Mouse (Mus musculus) adrenal gland, postnatal 14 days (tissue): ENCODE results near the gene Psma1. TPM values are rescaled to one million over a fixed set of nuclear protein-coding genes. Genes with fewer than 3 reads are reported as not detected.
A peak's percentile ranks its signal among the peaks of the same experiment; 100 is the strongest.

ENCODE experiments used
- DNase-seq: peaks from one replicate; pipeline ENCODE4 v3.0.0; 2021; ENCODE audit warnings: mixed read lengths
- total RNA-seq: library from RNA; stranded (reverse); gene quantifications from 2 replicates; pipeline ENCODE4 v1.2.3, GENCODE M21; 2021

The Psma1 gene
- total RNA-seq, 1 experiment from 2014 or later = 163 TPM

GRCm38 (mm10) chr7:114275372-114276004, 430 bp downstream of the Psma1 start:
- DNase-seq = no peak

DNA sequence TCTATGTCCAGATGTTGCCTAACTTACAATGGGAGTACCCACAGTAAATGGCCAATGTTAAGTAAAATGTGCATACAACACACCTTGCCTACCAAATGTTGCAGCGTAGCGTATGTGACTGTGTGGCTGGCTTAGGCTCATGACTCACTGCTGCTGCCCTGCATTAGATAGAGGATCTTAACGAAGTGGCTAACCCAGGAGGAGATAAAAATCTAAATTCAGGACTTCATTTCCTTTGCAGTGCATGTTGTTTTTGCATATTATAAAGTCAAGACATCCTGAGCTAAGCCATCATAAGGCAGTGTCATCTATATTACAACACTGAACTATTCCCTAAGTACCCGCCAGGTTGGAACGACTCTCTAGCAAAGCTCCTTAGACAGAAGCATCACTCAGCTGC, 7.5 kb downstream of the Psma1 start:
- no peak for DNase-seq

DNA sequence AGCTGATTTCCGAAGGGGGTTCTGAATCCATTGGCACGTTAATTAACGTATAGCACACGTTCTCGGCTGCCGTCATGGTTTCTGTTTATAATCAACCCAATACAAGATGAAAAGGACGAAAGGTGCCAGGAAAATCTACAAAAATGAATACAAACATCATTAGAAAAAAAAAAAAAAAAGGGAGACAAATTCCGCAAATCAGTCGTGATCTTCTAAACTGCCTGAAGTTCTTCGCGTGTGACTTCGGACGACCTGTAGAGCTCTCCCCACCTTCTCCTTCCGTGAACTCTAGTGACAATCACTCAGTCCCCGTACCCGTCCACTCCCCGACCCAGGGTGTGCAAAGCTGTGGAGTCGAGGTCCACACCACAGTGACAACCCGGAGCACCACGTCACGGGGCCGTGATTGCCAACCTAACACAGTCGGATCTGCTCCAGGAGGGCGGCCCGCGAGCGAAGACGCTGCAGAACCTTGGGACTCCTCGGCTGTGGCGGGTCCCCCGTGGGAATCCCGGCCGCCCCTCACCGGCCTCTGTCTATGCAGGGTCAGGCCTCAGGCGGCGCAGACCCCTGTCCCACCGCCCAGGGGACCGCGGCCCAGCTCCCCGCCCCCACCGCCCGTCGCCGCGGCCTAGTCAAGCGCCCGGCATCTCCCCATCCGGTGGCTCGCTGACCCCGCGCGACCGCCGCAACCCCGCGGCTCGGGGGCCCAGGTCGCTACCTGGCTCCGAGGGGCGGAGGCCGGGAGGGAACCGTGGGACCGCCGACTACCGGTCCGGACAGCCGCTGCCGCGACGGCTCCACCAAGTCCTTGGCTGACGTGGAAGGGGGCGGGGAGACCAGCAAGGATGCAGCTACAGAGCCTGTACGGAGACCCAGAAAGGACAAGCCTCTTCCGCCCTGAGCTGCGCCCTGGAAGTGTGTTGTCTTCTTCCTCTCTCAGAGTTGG, 21.8 kb downstream of the Psma1 start, which contains the start of gene Copb1:
TSS of gene Copb1 (minus strand) at position 827 of the 949 bp plus-strand sequence.
- peak; percentile 97 for DNase-seq

GRCm38 (mm10) chr7:114251684-114252083, 24.2 kb downstream of the Psma1 start:
- DNase-seq = no peak

GRCm38 (mm10) chr7:114233980-114234379, 41.9 kb downstream of the Psma1 start:
- no peak for DNase-seq

DNA sequence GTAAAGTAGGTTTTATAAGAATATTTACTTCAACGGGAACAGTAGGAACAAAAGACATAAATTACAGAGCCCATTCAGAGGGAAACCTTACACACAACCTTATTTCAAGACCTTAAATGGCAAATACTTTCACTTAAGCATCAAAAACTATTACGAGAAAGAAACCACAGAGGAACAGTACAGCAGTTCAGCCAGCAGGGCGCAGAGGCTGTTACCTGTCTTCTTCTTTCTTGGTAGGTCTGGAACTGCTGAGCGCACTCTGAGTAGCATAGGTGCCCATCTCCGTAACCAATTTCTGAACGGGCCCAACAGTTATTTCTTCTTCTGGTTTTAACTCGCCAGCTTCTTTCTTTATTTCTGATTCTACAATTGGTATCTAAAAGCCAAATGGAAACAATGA, 42.9 kb downstream of the Psma1 start:
- DNase-seq = no peak

DNA sequence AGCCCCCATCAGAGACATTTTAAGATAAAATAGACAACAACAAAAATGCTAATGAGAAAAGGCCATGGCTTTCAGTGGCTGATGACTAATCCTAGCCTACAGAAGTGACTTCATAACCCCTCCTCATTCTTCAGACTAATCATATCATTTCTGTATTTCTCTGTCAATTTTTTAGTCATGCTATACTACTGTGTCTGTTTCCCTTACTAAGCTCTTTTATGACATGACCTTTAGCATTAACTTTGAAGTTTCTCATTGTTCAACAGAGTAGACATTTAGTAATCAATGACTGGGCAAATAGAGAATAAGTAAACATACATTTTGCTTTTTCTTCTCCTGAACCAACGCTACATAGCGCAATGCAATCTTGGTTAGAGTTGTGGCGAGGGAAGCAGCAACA, 44.1 kb downstream of the Psma1 start:
- no peak for DNase-seq

DNA sequence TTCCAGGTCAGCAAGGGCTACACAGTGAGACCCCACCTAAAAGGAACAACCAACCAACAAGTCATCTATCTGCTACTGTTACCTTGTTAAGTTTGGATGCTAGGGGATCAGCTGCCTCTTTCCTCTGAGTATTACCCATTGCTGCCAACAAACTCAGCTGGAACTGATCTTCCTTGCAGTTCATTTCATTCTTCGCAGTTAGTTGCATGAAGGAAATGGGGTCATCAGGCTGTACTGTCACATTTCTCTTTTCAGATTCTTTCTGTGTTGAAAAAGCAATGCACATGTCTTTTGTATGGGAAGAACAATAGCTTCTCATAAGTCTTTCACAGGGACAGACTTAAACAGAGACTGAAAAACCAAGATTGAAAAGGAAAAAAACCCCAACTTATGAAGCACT, 49.4 kb downstream of the Psma1 start:
- DNase-seq = no peak

DNA sequence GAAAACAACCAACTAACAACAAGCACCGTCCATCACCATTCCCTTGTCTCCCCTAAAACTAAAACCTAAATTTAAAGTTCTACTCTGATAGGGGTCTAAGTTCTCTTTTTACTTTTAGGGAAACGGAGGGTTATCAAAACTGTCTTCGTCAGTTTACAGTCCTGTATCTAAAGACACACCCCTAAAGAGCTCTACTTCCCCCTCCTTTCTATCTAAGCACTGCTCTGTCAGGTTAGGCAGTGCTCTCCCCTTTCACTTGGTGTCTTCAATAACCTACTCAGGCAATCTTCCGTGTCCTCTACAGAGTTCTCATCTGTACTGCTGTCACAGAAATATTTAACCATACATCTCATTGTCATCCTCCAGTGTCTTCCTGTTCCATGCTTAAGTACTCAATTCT, 55.5 kb downstream of the Psma1 start:
- DNase-seq = no peak

GRCm38 (mm10) chr7:114216908-114217307, 59.0 kb downstream of the Psma1 start:
- DNase-seq = no peak

Other genes with a start within 250 kb of the Psma1 start
- 36.1 and 44.4 TPM in 2 replicates for gene Rras2, start 158.3 kb downstream of the Psma1 start, total RNA-seq
- 117 and 120 TPM in 2 replicates for gene Copb1, start 21.4 kb downstream of the Psma1 start, total RNA-seq
- gene Pde3b, start 139.2 kb upstream of the Psma1 start, total RNA-seq = 55.5 and 64.4 TPM in 2 replicates